Mouse (Mus musculus): ENCODE measurements around the gene Hist1h2ac. TPM values are rescaled to one million over a fixed set of nuclear protein-coding genes. Genes with fewer than 3 reads are reported as not detected.

Hist1h2ac gene
- polyA plus RNA-seq, 1 experiment from 2014 or later: 0.92 TPM

DNA sequence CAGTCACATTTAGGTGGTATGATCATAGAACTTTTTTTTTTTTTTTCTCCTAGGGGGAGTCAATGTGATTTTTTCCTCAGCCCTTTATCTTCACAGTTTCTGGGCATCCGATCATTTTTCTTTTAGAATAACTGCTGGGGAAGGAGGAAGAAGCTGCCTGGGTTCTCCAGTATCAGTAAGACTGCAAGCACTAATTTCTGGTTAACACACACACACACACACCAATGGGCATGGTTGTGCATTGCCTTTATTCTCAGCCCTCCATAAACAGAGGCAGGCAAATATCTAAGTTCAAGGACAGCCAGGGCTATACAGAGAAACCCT lies 1.2 kb downstream of the Hist1h2ac start:
- ATAC-seq: no peak

DNA sequence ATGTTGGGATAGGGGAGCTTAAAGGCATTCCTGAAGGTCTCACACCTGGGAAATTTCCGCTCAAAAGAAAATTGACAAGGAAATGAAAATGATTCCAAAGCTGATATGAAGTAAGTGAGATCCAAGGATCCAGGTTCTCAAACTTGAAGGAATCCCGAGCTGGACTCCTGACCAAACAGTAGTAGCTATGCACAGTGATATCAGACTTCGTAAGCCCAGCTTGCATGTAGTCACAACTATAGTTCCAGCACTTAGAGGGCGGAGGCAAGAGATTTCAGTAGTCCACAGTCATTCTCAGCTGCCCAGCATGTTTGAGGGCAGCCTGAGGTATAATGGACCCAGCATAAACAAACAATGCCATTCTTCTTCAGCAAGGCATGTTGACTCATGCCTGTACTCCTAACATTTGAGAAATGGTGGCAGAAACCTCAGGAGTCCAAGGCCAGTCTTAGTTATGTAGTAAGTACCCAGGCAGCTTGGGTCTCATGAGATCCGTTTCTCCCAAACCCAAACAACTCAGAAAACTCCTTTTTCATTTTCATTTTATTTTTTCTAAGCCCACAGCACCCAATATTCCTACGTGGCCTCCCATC lies 1.7 kb downstream of the Hist1h2ac start:
- CTCF ChIA-PET: interaction anchor here (0.7 to 2.1 kb wide), 2 partner anchors 45 to 49 kb away, joined by 3 to 9 read pairs; no protein-coding TSS in a partner anchor
- no peak for TF ChIP-seq CTCF (IDR thresholded peaks at IDR 0.05)
- in situ Hi-C loops (cut with MboI; ENCODE audit: low pct_unique_long_range_greater_than_20kb): loop anchor here (5.0 to 10.0 kb wide), 2 partner anchors 47 to 95 kb away; no protein-coding TSS in a partner anchor

More for the DNA sequence above, 1.2 kb downstream of the Hist1h2ac start:
- ChIA-PET POLR2A (interaction anchor here (0.7 to 2.4 kb wide), 4 partner anchors 21 to 1953 kb away, joined by 3 to 7 read pairs (median 6); partner anchors contain the start of gene Hist1h1e), CTCF (interaction anchor here (0.7 to 2.1 kb wide), 2 partner anchors 46 to 50 kb away, joined by 3 to 9 read pairs; no protein-coding TSS in a partner anchor)
- no peak for DNase-seq (ENCODE audit: low read depth, low spot score)
- in situ Hi-C loops (cut with MboI; ENCODE audit: low pct_unique_long_range_greater_than_20kb): loop anchor here (5.0 to 10.0 kb wide), 2 partner anchors 48 to 95 kb away; no protein-coding TSS in a partner anchor
- H3K27me3 ChIP-seq: no peaks in the 10 kb centered on the region
- TF ChIP-seq CTCF (IDR thresholded peaks at IDR 0.05): no peak

DNA sequence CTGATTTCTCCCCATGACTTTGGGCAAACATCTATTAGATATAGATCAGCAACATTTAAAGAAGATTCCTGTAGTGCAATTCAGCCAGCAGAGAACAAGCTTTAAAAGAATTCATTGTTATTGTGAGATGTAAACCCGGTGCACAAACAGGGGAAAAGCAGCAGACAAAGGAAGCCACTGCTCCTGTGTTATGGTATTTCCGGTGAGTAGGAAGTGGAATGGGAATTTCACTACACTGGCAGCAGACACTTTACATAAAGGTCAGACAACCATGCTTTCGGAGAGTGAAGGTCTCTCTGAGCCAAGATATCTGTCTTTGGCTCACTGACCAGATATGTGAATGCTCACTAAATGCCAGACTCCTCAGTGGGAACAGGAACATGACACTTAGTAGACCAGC lies 21.2 kb downstream of the Hist1h2ac start:
- H3K27me3 ChIP-seq: no peaks in the 10 kb centered on the region
- no peak for TF ChIP-seq CTCF (IDR thresholded peaks at IDR 0.05)
- POLR2A ChIA-PET: no interaction called here
- CTCF ChIA-PET: interaction anchor here (1.2 to 2.1 kb wide), 2 partner anchors 18 to 31 kb away, joined by 3 to 5 read pairs; no protein-coding TSS in a partner anchor
- in situ Hi-C loops (cut with MboI; ENCODE audit: low pct_unique_long_range_greater_than_20kb): no loop called here
- DNase-seq (ENCODE audit: low read depth, low spot score) (no peak), ATAC-seq (no peak)

More for the DNA sequence above, 1.7 kb downstream of the Hist1h2ac start:
- ATAC-seq: no peak
- no peaks in the 10 kb centered on the region for H3K27me3 ChIP-seq
- POLR2A ChIA-PET: interaction anchor here (0.7 kb wide), 2 partner anchors 20 to 1952 kb away, joined by 5 to 7 read pairs; no protein-coding TSS in a partner anchor
- DNase-seq (ENCODE audit: low read depth, low spot score): no peak

DNA sequence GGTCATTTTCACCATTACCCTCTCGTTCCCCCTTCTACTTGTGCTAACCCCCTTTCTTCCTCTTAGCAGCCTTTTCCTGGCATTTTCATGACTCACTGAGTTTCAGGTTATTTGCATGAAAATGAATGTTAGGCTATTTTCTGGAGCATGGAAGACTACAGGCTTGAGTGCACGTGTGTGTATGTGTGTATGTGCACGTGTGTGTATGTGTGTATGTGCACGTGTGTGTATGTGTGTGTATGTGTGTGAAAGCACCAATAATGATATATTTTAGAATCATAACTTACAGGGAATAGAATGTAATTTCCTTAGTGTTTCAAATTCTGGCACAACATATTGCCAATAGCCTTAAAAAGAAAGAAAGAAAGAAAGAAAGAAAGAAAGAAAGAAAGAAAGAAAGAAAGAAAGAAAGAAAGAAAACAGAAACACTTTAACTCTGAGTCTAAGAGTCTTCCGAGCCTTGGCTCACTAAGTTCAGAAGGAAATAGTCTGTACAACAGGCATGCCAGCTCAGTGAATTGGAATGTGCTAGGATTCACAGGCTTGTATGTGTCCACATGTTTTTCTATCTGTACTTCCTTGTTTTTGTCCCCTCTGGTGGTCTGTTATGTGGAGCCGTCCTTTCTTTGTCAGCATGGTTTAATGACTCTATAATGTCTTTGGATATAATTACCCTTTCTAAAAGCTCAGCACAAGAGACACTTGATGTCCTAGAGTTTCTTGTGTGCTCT lies 23.9 kb downstream of the Hist1h2ac start:
- DNase-seq (ENCODE audit: low read depth, low spot score): no peak
- ChIA-PET CTCF (interaction anchor here (1.6 to 2.3 kb wide), 2 partner anchors 14 to 27 kb away, joined by 4 to 8 read pairs; no protein-coding TSS in a partner anchor), POLR2A (interaction anchor here (0.8 kb wide), 1 partner anchor 29 kb away, joined by 3 read pairs; no protein-coding TSS in a partner anchor)
- H3K27me3 ChIP-seq: no peaks in the 10 kb centered on the region
- no peak for TF ChIP-seq CTCF (IDR thresholded peaks at IDR 0.05)
- ATAC-seq: peak; percentile 84
- in situ Hi-C loops (cut with MboI; ENCODE audit: low pct_unique_long_range_greater_than_20kb): no loop called here

Other genes with a start within 250 kb of the Hist1h2ac start
- 0.06 TPM for gene Btn1a1, start 218.0 kb downstream of the Hist1h2ac start, polyA plus RNA-seq (2021)
- gene Btn2a2, start 195.1 kb downstream of the Hist1h2ac start, polyA plus RNA-seq (2021): 0.23 TPM
- gene Hist1h4h, start 152.9 kb downstream of the Hist1h2ac start, polyA plus RNA-seq (2021): 7.0 TPM
- 1.3 TPM for gene Hist1h2af, start 150.0 kb downstream of the Hist1h2ac start, polyA plus RNA-seq (2021)
- gene Hist1h3g, start 148.5 kb downstream of the Hist1h2ac start, polyA plus RNA-seq (2021): 1.7 TPM
- gene Hist1h2bh, start 140.6 kb downstream of the Hist1h2ac start, polyA plus RNA-seq (2021): 2.1 TPM
- gene Hist1h3f, start 139.9 kb downstream of the Hist1h2ac start, polyA plus RNA-seq (2021): 0.49 TPM
- not detected for gene Hist1h4f, start 132.3 kb downstream of the Hist1h2ac start, polyA plus RNA-seq (2021)
- gene Hist1h1d, start 130.7 kb downstream of the Hist1h2ac start, polyA plus RNA-seq (2021): 2.1 TPM
- gene Hist1h3e, start 121.6 kb downstream of the Hist1h2ac start, polyA plus RNA-seq (2021): 0.56 TPM
- 0.72 TPM for gene Hist1h2ae, start 112.7 kb downstream of the Hist1h2ac start, polyA plus RNA-seq (2021)
- 12.9 TPM for gene Hist1h2bg, start 112.6 kb downstream of the Hist1h2ac start, polyA plus RNA-seq (2021)
- gene Hist1h2bf, start 109.8 kb downstream of the Hist1h2ac start, polyA plus RNA-seq (2021): 2.0 TPM
- 1.0 TPM for gene Hist1h2ad, start 109.6 kb downstream of the Hist1h2ac start, polyA plus RNA-seq (2021)
- gene Hist1h3d, start 108.2 kb downstream of the Hist1h2ac start, polyA plus RNA-seq (2021): 1.4 TPM
- 0.36 TPM for gene Hist1h4d, start 102.3 kb downstream of the Hist1h2ac start, polyA plus RNA-seq (2021)
- gene Hist1h2be, start 62.8 kb downstream of the Hist1h2ac start, polyA plus RNA-seq (2021): 2.9 TPM
- 1.6 TPM for gene Hist1h1e, start 61.4 kb downstream of the Hist1h2ac start, polyA plus RNA-seq (2021)
- gene Hist1h2bc, start 251 bp upstream of the Hist1h2ac start, polyA plus RNA-seq (2021): 60.2 TPM
- gene Hist1h1t, start 11.9 kb upstream of the Hist1h2ac start, polyA plus RNA-seq (2021): 4.6 TPM
- 0.36 TPM for gene Hist1h4c, start 14.5 kb upstream of the Hist1h2ac start, polyA plus RNA-seq (2021)
- 5.8 TPM for gene Hfe, start 26.9 kb upstream of the Hist1h2ac start, polyA plus RNA-seq (2021)
- 245 TPM for gene Hist1h1c, start 54.9 kb upstream of the Hist1h2ac start, polyA plus RNA-seq (2021)
- gene Hist1h3c, start 61.7 kb upstream of the Hist1h2ac start, polyA plus RNA-seq (2021): 0.73 TPM
- gene Hist1h2bb, start 62.8 kb upstream of the Hist1h2ac start, polyA plus RNA-seq (2021): 0.41 TPM
- 0.40 TPM for gene Hist1h2ab, start 67.2 kb upstream of the Hist1h2ac start, polyA plus RNA-seq (2021)
- 0.65 TPM for gene Hist1h3b, start 68.3 kb upstream of the Hist1h2ac start, polyA plus RNA-seq (2021)
- 2.0 TPM for gene Hist1h4b, start 73.1 kb upstream of the Hist1h2ac start, polyA plus RNA-seq (2021)
- 0.13 TPM for gene Hist1h4a, start 77.3 kb upstream of the Hist1h2ac start, polyA plus RNA-seq (2021)
- 0.18 TPM for gene Hist1h3a, start 78.4 kb upstream of the Hist1h2ac start, polyA plus RNA-seq (2021)
- gene Hist1h1a, start 79.7 kb upstream of the Hist1h2ac start, polyA plus RNA-seq (2021): 1.2 TPM
- not detected for gene Trim38, start 86.0 kb upstream of the Hist1h2ac start, polyA plus RNA-seq (2021)
- not detected for gene Slc17a2, start 123.0 kb upstream of the Hist1h2ac start, polyA plus RNA-seq (2021)
- gene Slc17a3, start 155.5 kb upstream of the Hist1h2ac start, polyA plus RNA-seq (2021): 0.06 TPM
- gene Slc17a1, start 183.8 kb upstream of the Hist1h2ac start, polyA plus RNA-seq (2021): 15.2 TPM
- gene Slc17a4, start 231.1 kb upstream of the Hist1h2ac start, polyA plus RNA-seq (2021): 0.22 TPM

Measured in Patski (cell line).